Mouse (Mus musculus) kidney, postnatal 36 days (tissue): ENCODE measurements around the gene Calu.
"Not testable (repeated sequence)": the region's sequence is repeated elsewhere in the genome, so short reads cannot be mapped to it uniquely, and the experiment has no call there.

Source experiments
- DNase-seq, 2 experiments: peaks; one replicate each; pipeline ENCODE4 v3.0.0; 2021 to 2022; ENCODE audit warnings: mixed read lengths in 2 of 2

Calu gene

DNA sequence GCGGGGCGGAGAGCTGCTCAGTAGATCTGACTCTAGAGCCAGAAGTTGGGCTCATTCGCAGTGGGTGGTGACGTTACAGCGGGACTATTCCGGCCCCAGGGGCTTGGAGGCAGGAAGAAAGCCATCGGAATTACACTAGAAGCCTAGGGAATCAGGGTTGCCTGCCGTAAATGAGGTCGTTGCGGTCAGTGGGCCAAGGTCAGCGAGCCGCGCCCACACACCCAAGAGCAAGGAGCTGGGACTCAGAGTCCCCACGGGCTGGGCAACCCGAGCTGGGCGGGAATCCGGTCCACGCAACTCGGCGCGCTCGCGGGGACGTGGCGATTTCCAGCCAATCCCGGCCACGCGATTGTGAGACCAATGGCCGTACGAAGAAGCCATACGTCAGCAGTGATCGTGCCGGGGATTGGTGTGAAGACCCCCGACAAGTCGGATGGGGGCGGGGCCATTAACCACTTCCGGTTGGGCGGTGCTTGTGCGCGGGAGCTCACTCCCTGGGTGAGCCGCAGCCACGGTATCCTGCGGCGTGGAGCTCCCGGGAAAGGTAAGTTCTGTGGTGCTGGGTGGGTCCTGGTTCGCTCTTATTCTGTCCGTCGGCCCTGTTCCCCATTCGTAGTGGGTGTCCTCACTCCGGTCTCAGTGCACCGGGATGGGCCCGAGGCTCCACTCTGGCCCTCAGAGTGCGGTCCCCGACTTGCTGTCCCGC lies at the start of gene Calu:
TSS of gene Calu (plus strand) at position 405 of the 706 bp plus-strand sequence.
- DNase-seq = peak; percentile 100

DNA sequence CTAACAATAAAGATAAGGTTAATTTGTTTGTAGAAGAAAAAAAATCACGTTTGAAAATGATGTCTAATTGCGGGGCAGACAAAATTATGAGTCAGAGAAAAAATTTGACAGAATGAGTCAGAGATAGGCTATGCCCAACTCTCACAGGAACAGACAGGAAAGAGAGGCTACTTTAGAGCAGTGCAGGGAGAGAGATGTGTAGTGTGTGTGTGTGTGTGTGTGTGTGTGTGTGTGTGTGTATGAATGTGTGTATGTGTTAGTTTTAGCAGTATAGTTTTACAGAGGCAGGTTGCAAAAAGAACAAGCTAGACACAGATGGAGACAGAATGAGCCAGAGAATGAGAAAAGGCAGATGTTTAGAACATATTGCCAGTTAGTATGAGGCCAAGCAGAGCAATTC lies 48.8 kb upstream of the Calu start:
- DNase-seq = no peak

DNA sequence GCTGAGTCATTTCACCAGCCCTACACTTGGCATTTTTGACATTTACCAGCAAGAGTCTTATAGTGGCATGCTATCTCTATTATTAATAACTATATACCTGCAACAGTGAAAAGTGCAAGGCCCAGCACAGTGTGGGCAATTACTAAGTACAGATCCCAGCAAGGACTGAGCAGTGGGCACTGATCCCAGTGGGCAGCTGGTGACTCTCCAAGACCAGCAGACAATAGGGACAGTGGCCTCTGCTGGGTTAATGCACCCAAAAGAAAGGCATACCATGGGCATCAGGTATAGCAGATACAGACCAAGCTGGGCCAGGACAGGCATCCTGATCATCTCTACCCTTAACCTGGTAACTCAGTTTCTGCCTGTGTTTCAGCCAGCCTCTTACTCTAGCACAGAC lies 44.6 kb upstream of the Calu start:
- DNase-seq = no peak

DNA sequence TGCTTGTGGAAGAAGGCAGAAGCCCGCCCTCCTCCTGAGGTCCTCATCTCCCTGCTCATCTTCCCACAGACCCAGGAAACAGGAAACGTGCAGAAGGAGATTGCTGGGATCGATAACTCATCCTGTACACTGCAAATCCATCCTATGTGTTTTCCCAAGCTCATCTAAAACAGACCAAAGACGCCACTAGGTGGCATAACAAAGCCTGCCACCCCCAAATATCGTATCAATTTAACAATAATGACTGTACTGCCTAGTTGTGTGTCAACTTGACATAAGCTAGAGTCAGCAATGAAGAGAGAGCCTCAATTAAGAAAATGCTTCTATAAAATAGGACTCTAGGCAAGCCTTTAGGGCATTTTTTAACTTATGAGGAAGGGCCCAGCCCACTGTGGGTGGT lies 44.1 kb upstream of the Calu start:
- DNase-seq = peak in 1 of 2 experiments; percentile 5

DNA sequence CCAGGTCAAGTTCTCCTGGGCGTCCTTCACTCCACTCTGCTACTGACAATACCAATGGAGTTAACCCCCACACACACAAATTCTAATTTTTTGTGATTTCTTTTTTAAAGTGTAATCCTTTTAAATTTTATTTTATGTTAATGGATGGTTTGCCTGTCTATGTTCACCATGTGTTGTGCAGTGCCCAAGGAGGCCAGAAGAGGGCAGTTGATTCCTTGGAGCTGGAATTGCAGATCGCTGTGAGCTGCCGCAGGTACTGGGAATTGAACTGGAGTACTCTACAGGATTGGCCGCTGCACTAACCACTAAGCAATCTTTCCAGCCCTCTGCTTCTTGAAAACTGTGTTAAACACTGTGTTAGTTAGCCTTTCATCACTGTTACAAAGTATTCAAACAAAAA lies 42.4 kb upstream of the Calu start:
- DNase-seq = no peak

DNA sequence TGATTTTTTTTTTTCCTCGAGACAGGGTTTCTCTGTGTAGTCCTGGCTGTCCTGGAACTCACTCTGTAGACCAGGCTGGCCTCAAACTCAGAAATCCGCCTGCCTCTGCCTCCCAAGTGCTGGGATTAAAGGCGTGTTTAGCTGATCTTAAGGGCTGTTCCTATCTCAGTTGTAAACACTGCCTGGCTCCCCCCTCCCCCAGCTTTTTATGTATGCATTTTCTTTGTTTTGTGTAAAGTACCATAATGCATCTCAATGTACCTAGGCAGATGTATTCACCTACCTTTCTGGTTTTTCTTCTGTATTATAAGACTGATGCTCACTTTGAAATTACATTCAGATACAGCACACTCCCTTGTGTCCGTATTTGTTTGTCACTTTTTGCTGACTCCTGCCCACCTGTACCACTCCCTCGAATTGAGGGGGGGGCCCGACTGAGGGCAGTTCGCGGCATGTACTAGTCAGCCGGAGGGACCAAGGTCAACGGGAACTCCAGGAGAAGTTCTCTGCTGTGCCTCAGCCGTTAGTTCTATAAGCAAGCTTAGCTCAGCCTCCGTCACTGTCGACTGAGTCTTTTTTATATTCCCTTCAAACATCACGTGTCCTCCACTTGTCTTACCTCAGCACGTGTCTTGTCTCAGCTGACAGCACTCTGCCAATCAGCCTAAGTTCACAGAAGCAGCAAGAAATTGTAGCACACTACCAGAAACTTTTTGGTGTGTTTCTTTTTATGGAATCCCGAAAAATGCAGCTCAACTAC lies 38.8 kb upstream of the Calu start:
- DNase-seq = no peak

DNA sequence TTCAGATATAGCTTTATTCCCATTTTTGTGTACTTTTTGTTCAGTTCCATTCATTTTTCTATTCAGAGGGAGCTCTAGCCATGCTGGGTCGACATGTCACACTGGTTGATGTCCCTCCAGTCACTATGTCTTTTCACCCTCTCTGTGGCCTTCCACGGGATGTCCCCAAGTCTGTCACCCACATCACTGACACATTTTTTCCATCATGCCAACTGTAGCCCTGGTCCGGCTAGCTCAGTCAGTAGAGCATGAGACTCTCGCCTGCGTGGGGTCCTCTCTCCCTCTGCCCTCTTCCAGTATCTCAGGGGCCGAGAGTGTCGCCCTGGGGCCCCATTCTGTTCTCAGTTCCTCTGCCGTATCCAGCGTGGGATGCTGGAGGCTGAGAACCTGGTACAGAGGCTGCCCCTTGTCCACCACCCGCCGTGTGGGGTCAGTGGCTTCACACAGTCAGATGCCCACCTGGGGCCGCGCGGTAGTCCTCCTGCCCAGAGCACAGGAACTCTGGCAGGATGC lies 34.1 kb upstream of the Calu start:
- no peak for DNase-seq

DNA sequence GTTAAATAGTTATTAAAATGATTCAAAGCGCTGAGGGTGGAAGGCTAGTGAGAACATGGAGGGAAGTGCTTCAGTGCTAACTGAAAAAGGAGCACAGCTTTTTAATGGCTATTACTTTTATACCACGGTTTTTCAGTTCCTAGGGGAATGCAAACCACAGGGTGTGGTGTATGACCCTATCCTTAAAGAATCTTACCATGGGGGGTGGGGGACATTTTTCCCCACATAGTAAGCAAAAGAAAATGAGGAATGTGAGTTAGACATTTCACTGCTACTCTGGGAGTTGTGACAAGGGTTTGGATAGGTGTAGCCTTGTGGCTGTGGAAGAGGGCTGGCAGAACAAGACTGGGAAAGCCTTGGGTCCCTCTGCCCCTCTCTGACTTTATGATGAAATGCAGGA lies 30.6 kb upstream of the Calu start:
- no peak for DNase-seq

DNA sequence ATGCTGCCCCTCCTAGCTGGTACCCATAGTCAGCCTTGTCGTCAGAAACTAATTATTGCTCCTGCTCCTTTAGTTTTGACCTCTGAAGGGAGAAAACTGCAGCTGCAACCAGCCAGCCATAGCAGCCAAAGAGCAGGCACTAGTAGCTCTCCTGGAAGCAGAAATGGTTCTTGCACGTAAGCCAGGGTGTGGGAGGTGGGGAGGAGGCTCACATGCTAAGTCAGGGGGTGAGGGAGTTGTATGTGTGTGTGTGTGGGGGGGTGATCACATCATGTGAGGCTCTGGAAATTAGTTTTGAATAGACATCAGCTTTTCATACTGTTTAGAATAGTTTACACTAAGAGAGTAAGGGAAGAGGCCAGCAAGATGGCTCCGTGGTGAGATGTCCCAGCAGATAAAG lies 29.9 kb upstream of the Calu start:
- DNase-seq = no peak

DNA sequence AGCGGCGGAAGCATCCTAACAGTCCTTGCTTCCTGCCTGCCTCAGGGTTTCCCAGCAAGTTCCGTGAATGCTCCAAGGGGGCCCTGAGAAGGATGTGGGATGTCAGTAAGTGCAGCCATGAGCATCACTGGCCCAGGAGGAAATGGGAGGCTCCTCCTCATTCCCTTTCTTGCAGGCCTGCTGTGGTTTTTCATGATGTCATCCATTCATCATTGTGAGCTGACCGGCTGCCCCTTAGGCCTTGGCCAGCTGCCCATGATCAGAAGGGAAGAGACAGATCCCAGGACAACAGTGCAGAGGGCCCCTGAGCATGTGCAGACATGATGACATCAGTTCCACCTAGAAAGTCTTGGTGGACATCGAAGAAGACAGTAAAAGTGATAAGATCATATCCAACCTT lies 29.0 kb upstream of the Calu start, which contains the start of gene Fam71f1:
TSS of gene Fam71f1 (plus strand) at position 262 of the 400 bp plus-strand sequence.
- DNase-seq = peak; percentile 39 to 43

DNA sequence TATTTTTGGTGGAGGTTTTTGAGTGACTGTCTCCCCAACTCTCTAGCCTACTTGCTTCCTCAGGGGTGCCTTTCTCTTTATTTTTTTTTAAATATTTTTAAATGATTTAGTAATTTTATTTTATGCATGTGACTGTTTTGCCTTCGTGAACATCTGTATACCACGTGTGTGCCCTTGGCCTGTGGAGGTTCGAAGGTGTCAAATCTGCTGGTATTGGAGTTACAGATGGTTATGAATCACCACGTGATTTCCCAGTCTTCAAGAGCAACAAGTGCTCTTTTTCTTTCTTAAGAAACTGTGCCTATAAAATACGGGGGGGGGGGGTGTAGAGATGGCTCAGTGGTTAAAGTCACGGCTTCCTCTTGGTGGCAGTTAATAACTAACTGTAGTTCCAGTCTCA lies 26.3 kb upstream of the Calu start:
- no peak for DNase-seq

DNA sequence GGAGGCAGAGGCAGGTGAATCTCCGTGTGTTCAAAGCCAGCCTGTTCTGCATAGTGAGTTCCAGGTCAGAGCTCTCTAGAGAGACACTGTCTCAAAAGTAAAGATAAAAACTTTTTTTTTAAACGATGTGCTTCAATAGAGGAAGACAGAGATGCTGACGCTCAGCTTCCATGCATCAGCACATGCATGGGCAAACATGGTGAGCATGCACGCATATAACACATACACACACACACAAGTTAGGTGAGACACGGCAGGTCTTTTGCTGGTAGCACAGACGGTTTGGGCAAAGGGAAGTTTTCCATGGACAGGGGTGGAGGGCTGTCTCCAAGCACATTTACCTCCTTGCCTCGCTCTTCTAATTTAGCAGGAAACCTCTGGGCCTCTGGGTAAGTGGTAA lies 25.7 kb upstream of the Calu start:
- DNase-seq = no peak

DNA sequence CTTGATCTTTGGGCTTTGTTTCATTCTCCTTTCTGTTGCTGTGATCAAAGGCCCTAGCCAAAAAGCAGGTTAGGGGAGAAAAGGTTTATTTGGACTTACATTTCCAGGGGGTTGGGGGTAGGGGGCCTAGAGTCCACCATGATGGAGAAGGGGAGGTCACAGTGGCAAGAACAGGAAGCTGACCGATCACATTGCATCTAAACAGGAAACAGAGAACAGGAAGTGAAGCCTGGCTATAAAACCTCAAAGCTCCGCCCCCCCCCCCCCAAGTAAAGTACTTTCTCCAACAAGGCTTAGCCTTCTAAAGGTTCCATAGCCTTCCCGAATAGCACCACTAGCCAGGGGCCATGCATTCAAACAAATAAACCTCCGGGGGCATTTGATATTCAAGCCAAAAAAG lies 25.1 kb upstream of the Calu start:
- no peak for DNase-seq

DNA sequence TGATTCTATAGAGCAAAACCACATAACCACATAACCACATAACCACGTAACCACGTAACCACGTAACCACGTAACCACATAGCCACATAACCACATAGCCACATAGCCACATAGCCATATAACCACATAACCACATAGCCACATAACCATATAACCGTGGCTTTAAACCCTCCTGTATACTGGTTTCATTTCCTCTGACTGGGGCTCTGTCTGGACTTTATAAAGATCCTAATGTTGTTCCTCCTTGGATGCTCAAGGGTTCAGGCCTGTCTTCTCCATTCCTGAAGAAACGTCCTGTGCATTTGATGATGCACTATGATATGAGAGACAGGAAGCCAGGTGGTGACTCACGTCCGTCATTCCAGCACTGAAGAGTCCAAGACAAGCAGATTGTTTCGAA lies 20.9 kb upstream of the Calu start:
- DNase-seq = no peak

DNA sequence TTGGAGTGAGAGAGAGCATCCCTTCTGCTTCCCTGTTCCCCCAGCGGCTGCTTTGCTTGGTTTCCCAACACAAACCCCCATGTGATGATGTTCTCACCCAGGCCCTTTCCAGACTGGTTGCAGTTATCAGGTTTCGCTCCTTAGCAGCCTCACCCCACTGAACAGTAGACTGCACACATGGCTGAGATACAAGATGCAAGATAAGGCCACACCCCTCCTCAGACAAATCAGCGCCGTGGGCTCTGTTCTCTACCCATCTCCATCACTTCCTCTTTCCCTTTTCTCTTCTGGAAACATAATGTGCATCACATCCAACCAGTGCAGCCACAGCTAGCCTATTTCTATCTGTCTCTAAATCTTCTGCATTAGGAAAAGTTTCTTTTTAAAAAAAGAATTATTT lies 18.4 kb upstream of the Calu start:
- no peak for DNase-seq

DNA sequence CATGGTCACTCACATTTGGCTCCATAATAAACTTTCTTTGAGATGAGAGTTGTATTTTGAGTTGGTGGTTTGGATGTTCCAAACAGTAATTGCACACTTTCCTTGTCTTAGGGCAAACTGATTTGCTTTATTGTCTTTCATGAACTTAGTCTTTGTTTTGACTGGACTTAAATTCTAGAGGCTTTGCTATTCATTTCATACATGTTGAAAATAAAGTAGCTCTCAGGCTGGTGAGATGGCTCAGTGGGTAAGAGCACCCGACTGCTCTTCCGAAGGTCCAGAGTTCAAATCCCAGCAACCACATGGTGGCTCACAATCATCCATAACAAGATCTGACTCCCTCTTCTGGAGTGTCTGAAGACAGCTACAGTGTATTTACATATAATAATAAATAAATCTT lies 1.4 kb upstream of the Calu start:
- DNase-seq = not testable (repeated sequence)

DNA sequence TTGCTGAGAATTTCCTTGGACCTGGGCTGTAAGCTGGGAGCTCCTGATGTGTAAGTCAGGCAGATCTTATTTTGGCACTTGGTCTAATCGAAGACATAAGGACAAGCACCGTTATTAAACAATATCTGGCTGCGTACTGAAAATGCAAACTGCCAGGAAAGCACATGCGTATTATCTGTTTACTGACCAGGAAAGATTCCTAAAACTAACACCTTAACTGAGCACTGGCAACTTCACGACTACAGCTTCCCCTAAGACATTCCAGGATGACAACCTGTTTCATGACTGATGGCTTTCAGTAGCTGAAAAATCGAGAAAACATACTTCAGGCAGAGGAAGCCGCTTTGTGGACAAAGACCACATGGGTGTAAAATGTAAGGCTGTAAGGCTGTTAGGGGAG lies 680 bp upstream of the Calu start:
- no peak for DNase-seq

DNA sequence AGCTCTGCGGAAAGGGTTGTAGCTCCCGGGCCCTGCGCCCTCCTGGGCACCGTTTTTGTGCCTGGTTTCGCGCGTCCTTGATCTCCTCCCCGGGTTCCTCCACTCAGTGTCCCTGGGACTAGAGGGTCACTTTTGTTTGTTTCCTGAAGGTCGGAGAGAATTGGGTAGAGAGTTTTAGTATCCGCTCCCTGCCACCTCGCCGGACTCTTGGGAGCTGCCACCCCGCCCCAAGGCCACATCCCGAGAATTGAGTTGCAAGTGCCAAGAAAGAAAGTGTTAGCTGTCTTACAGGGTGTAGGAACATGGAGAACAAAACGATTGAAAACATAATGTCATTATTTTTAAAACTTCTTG lies 479 bp downstream of the Calu start:
- DNase-seq = peak in 1 of 2 experiments; percentile 24

DNA sequence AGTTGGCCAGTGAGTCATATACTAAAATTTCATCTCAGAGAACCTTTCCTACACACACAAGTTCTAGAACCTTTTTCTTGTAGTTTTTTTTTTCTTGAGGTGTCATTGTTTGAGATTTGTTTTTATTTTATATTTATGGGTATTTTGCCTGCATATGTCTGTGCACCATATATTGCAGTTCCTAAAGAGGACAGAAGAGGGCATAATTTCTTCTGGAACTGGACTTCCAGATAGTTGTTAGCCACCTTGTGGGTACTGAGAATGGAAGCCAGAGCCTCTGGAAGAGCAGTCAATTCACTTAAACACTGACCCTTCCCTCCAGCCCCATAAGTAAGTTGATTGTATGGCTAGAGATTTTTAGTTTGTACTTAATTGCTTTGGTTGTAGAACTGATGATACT lies 3.7 kb downstream of the Calu start:
- no peak for DNase-seq

DNA sequence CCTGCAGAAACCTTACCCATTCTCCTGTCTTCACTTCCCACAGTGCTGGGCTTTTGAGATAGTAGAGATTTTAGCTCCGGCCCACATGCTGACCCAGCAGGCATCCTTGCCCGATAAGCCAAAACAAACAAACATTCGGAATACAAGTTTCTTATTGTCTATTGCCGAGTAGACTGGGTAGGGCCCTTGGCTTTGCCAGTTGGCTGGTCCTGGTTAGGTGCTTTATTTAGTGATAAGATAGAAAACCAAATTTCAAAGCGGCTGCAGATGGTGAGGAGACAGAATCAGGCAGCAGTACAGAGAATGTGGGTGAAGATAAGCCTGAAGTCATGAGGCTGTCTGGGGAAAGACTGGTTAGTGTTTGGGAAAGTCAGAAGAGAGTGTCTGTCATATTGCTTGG lies 4.9 kb downstream of the Calu start:
- DNase-seq = no peak

DNA sequence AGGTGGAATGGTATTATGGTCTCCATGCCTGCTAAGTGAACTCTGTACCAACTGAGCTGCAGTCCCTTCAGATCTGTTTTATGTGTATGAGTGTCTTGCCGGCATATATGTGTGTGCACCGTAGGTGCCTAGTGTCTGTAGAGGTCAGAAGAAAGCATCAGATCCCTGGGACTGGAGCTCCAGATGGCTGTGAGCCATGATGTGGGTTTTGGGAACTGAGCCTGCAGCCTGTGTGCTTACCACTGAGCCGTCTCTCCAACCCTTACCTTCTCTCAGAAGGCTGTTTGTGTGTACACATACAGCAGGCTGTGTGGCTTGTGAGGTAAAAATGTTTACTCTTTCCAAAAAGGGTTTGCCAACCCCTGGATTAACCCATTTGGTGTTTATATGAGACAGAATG lies 11.5 kb downstream of the Calu start:
- no peak for DNase-seq

DNA sequence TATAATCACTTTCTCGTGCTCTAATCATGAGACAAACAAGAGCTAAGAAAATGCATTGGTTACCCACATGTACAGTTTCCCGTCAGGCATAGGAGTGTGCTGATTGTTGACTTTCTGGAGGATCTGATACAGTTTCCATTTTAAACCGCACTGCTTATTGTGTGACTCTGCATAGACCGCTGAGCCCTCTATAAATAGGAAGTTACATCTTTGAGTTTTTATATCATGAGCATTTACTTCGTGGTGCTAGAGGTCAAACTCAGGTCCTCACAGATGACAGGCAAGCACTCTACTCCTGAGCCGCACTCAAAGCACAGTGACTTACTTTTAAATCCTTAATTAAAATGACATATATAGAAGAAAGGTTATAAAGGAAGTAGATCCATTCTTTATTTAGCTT lies 12.3 kb downstream of the Calu start:
- DNase-seq = no peak

DNA sequence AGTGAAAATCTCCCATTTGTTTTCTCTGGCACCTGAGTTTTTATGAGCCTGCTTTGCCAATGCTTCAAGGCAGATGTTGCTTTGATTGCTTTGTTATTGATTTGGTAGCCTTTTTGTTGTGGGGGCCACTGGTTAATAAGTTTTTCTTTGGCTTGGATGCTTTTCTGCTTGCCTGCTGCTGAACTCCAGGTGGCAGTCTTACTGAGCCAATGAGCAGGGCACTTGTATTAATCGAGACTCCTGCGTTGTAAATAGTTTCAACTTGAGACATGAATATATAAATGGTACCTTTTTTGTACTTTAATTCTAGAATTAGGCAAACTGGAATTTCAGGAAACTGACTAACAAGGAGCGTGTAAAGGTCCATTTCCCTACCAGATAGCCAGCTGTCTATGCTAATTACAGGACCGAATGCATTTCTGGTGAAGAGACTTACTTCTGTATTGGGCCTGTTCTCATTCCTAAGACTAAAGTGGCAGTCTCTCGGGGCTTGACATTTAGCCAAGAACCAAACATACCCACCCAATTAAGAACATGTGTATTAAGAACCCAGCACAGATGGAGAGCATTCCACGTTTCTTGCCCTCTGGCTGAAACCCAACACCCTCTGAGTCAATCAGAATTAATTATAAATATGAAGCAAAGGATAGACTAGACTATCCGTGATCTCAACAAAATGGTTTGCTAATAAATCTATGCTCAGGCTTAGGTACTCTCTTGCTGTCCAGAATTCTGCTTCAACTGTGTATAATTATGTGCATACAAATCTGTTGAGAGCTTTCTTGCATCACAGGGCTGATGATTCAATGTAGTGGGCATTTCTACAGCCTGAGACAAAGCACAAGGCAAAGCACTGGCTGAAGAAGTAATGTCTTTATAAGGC lies 14.6 kb downstream of the Calu start:
- DNase-seq = peak in 1 of 2 experiments; percentile 19
